Mouse (Mus musculus): ENCODE data around the gene Limch1. TPM values are rescaled to one million over a fixed set of nuclear protein-coding genes. Genes with fewer than 3 reads are reported as not detected.

Gene Limch1
- not detected for total RNA-seq (2023)

DNA sequence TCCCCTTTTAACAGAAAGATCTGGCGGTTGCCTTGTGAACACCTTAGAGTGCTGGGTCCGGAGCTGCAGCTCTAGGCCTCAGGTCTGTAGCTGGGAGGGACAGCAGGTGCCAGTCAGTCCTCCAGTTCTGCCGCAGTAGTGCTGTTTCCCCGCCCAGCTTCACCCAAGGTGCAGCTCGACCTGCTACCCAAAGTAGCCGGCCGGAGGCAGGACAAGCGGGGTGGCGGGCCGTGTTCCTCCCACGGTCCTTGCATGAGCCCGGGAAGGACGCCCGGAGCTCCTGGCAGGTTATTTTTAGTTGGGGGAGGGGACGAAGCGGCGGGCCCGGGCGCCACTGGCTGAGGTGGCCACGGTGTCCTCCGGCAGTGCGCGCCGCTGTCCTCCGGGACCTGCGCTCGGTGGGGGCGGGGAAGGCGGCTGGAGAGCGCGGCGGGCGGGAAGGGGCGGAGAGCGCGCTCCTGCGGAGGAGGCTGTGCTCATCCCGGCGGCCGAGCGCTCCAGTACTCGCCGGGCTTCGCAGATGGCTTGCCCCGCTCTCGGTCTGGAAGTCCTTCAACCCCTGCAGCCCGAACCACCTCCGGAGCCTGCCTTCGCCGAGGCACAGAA is at the start of gene Limch1:
Limch1 (plus strand) TSS at position 438 of the 606 bp plus-strand sequence.

DNA sequence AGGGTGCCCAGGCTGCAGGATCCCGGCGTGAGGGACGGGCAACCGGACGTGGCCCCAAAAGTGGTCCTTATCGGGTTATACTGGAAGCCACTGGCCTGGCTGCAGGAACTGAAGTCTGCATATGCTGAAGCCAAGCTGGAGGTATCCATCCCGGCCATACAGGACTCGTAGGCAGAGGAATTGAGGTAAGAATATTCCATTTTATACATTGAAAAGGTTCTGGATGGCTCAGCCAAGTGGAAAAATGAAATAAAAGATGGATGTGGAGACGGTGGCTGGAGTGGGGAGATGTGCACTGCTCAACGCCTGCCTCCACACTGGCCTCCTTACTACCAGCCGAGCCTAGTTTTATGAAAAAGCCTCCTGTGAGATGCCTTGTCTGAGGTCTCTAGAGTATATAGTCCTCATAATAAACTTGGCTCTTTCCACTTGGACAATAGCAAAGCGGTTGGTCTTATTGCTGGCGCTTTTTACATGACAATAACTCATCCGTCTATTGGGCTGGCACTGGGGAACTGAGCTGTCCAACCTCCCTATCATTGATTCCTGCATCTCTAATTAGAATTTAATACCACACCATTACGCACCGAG is 353.2 kb downstream of the Limch1 start, which contains the start of gene Phox2b:
Phox2b (minus strand) TSS at position 569 of the 591 bp plus-strand sequence.

Other genes with a start within 250 kb of the Limch1 start
- 1 to 10 TPM; 5.7 to 8.6 TPM for gene Apbb2, start 127.0 kb upstream of the Limch1 start, total RNA-seq (2023)
- gene Uchl1, start 69.7 kb upstream of the Limch1 start, total RNA-seq (2023), result not detected

All from T-cell, adult 66 days (primary cell).